Mouse (Mus musculus): ENCODE results near the gene Gm4871. TPM values are rescaled to one million over a fixed set of nuclear protein-coding genes. Genes with fewer than 3 reads are reported as not detected.
"Not testable (repeated sequence)": the region's sequence is repeated elsewhere in the genome, so short reads cannot be mapped to it uniquely, and the experiment has no call there.

Gene Gm4871
- not detected in 2 replicates for polyA plus RNA-seq (2016; fragmentation: Nextera tagmentation; extraction: Ambion mirVana)

DNA sequence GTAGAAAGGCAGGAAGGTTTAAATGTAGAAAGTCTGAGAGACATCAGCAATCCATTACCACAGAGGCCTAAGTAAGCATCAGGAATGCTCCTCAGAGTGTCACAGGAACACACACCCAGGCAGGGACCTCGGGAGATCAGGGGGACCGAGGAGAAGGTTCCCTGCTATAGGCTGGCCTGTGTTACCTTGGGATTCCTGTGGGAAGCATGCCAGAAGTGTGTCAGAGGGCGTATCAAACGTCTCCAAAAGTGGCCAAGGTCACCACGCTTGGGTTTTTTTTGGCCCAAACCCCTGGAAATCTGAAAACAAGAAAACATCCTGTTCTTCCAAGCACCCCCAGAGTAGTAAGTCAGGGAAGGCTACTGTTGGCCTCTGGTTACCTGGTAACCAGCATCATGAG is at the start of gene Gm4871:
TSS of gene Gm4871 (minus strand) at position 364 of the 400 bp plus-strand sequence.
- H3K9me3 ChIP-seq (replicated peaks); ATAC-seq (ENCODE audit: insufficient number of reproducible peaks, low FRiP score); H3K36me3 ChIP-seq; H3K4me2 ChIP-seq; H3K4me1 ChIP-seq (replicated peaks); H3K27me3 ChIP-seq (replicated peaks); H3K27ac ChIP-seq (ENCODE audit: poor library complexity, severe bottlenecking); H3K9ac ChIP-seq; H3K4me3 ChIP-seq: not testable (repeated sequence)
- WGBS, result 66% methylated on average over 5 of the region's 5 CpGs

DNA sequence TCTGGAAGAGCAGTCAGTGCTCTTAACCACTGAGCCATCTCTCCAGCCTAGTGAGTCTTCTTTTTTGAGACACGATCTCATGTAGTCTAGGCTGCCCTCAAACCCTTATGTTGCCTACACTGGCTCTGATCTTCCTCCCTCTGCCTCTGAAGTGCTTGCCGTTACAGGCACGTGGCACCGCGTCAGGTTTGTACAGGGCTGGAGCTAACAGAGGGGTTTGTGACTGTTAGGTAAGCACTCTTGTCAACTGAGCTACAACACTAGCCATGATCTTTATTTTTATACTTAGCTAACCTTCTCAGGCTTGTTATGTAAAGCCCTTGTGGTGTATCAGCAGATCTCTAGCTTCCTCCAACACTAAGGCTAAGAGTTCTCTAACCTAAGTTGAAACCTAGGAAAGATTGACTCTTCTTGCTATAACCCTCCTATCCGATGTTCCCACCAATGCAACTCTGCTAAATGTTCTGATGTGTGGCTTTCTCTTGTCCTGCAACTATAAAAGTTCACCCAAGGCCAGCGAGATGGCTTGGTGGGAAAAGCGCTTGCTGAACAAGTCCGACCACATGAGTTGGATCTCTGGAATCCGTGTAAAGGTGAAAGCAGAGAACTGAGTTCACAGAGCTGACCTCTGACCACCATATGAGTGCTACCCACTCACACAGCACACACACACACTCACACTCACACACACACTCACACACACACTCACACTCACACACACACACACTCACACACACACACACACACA is 49.5 kb upstream of the Gm4871 start:
- no peak overlapping the region for H3K9ac ChIP-seq
- no peak overlapping the region for H3K27ac ChIP-seq (ENCODE audit: poor library complexity, severe bottlenecking)
- H3K9me3 ChIP-seq (replicated peaks), result peaks cover 3% of the 10 kb centered on the region; the same call in 1 of the 2 replicates
- peaks cover 7% of the 10 kb centered on the region for H3K36me3 ChIP-seq
- H3K4me3 ChIP-seq, result no peak overlapping the region
- 89% methylated on average over 10 of the region's 10 CpGs for WGBS
- H3K4me2 ChIP-seq, result no peak overlapping the region
- peaks cover 11% of the 10 kb centered on the region for H3K4me1 ChIP-seq (replicated peaks)
- H3K27me3 ChIP-seq (replicated peaks), result no peaks in the 10 kb centered on the region
- ATAC-seq (ENCODE audit: insufficient number of reproducible peaks, low FRiP score), result no peak

DNA sequence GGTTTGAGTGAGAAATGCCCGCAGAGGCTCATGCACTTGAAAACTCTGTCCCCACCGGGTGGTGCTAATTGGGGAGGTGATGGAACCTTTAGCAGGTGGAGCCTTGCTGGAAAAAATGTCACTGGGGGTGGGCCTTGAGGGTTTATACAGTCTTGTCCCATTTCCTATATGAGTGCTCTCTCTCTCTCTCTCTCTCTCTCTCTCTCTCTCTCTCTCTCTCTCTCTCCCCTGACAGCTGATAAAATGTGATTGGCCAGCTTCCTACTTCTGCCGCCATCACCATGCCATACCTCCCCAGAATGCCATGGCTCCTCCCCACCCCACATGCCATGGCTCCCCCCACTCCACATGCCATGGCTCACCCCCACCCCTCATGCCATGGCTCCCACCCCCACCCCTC is 42.5 kb upstream of the Gm4871 start:
- no peak for ATAC-seq (ENCODE audit: insufficient number of reproducible peaks, low FRiP score)
- Histone ChIP-seq H3K27ac (ENCODE audit: poor library complexity, severe bottlenecking) (no peak overlapping the region), H3K4me3 (no peak overlapping the region)

DNA sequence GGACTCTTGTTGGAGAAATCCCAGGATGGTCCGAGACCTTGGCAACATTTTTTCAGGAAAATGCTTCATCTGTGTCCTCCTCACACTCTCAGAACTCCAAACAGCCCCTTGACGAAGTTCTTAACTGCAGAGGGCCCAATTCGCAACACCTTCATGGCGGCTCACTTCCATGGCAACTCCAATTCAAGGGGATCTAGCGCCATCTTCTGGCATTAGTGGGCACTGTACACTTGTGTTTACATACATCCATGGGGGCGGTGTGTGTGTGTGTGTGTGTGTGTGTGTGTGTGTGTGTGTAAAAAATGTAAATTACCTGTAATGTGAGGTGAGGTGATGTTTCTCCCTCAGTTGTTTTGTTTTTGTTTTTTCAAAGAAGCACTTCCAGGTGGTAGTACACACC is 38.8 kb upstream of the Gm4871 start:
- Histone ChIP-seq H3K27me3 (replicated peaks) (no peaks in the 10 kb centered on the region), H3K27ac (ENCODE audit: poor library complexity, severe bottlenecking) (no peak overlapping the region), H3K4me3 (no peak overlapping the region), H3K36me3 (no peaks in the 10 kb centered on the region), H3K9ac (no peak overlapping the region), H3K9me3 (replicated peaks) (no peaks in the 10 kb centered on the region; the same call in 1 of the 2 replicates), H3K4me1 (replicated peaks) (no peaks in the 10 kb centered on the region), H3K4me2 (no peak overlapping the region)
- 47% methylated on average over 6 of the region's 6 CpGs for WGBS
- ATAC-seq (ENCODE audit: insufficient number of reproducible peaks, low FRiP score), result no peak

More for the DNA sequence above, 42.5 kb upstream of the Gm4871 start:
- no peaks in the 10 kb centered on the region for H3K27me3 ChIP-seq (replicated peaks)
- H3K4me1 ChIP-seq (replicated peaks), result no peaks in the 10 kb centered on the region
- H3K4me2 ChIP-seq, result no peak overlapping the region
- H3K36me3 ChIP-seq, result no peaks in the 10 kb centered on the region
- H3K9me3 ChIP-seq (replicated peaks), result no peaks in the 10 kb centered on the region; the same call in 1 of the 2 replicates
- no peak overlapping the region for H3K9ac ChIP-seq
- 54% methylated on average over 3 of the region's 3 CpGs for WGBS

DNA sequence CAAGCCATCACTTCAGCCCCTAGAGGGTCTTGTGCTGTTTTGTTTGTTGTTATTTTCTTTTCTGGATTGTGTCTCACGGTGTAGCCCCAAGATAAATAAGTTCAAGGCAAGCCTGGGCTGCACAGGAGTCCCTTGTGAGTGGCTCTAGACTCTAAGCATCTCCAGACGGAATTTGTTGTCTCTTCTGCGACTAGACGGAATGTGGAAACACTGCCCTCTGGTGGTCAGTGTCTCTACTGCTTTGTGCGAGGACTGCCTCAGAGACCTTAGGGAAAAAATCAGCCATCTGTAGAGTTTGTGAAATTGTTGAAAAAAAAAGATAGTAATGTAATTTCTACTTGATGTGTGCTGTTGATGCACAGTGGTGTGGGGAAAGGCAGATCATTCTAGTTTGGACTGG is 37.2 kb upstream of the Gm4871 start:
- Histone ChIP-seq H3K27me3 (replicated peaks) (no peaks in the 10 kb centered on the region), H3K9me3 (replicated peaks) (no peaks in the 10 kb centered on the region; the same call in 1 of the 2 replicates), H3K4me2 (no peak overlapping the region), H3K4me1 (replicated peaks) (no peaks in the 10 kb centered on the region), H3K4me3 (no peak overlapping the region), H3K9ac (no peak overlapping the region), H3K36me3 (no peaks in the 10 kb centered on the region), H3K27ac (ENCODE audit: poor library complexity, severe bottlenecking) (no peak overlapping the region)
- ATAC-seq (ENCODE audit: insufficient number of reproducible peaks, low FRiP score), result no peak
- WGBS, result under 1% methylated on average over 5 of the region's 5 CpGs

DNA sequence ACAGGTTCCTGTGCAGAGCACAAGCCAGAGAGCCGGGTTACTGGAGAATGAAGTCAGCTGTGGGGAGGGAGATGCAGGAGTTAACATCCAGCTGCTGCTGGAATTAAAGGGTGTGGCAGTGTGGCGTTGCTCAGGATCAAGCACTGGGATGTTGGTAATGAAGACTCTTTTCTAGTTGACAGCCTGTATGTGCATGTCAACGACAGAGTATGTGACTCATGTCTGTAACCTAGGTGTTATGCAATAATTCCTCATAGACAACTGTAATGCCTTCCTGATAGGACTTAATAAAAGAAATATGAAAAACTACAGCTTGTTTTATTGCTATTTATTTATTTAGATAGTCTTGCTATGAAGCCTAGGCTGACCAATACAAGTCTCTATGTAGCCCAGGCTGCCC is 36.3 kb upstream of the Gm4871 start:
- ATAC-seq (ENCODE audit: insufficient number of reproducible peaks, low FRiP score), result no peak
- WGBS, result 50% methylated on average over 3 of the region's 3 CpGs

DNA sequence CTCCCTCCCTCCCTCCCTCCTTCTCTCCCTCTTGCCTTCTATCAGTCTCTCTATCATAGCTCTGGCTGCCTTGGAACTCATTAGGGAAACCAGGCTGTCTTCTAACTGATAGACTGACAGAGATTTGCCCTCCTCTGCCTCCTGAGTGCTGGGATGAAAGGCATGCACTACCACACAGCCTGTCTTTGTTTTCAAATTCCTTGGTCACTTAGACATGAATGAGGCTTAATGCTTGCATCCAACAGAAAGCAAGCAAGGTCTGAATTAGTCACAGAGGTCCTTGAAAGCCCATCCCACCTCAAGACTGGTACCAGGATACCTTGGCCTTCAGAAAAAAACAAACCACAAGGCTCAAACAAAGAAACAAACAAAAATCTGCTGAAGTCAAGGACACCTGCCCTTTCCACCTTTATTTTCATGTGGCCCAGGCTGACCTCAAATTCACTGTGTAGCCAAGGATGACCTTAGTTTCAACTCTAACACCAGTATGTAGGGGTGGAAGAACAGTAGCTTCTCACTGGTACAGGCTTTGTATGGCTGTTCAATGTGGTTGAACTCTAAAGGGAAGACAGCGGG is 32.3 kb upstream of the Gm4871 start:
- H3K4me1 ChIP-seq (replicated peaks), result no peaks in the 10 kb centered on the region
- no peaks in the 10 kb centered on the region for H3K27me3 ChIP-seq (replicated peaks)
- H3K4me2 ChIP-seq, result no peak overlapping the region
- no peaks in the 10 kb centered on the region for H3K36me3 ChIP-seq
- H3K27ac ChIP-seq (ENCODE audit: poor library complexity, severe bottlenecking), result no peak overlapping the region
- H3K9ac ChIP-seq, result no peak overlapping the region
- 76% methylated on average over 1 of the region's 1 CpGs for WGBS
- no peaks in the 10 kb centered on the region for H3K9me3 ChIP-seq (replicated peaks)
- no peak for ATAC-seq (ENCODE audit: insufficient number of reproducible peaks, low FRiP score)
- no peak overlapping the region for H3K4me3 ChIP-seq

More for the DNA sequence above, 36.3 kb upstream of the Gm4871 start:
- Histone ChIP-seq H3K4me3 (no peak overlapping the region), H3K4me1 (replicated peaks) (no peaks in the 10 kb centered on the region), H3K9me3 (replicated peaks) (no peaks in the 10 kb centered on the region; the same call in 1 of the 2 replicates), H3K36me3 (no peaks in the 10 kb centered on the region), H3K27ac (ENCODE audit: poor library complexity, severe bottlenecking) (no peak overlapping the region), H3K27me3 (replicated peaks) (no peaks in the 10 kb centered on the region), H3K4me2 (no peak overlapping the region), H3K9ac (no peak overlapping the region)

DNA sequence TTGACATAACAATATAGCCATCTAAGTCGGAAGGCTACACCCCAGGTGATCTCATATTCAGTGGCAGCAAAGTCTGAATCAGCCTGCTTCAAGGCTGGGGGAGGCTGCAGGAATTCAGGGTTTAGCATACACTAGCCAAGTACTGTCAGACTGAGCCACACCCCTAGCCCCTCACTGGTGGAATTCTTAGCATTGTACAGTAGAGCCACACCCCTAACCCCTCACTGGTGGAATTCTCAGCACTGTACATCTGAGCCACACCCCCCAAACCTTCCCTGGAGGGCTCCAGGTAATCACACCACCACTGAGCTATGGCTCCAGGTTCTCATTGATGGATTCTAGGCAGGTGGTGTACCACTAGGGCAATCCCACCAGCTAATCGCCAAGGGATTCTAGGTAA is 27.0 kb upstream of the Gm4871 start:
- H3K4me2 ChIP-seq, result no peak overlapping the region
- no peak overlapping the region for H3K4me3 ChIP-seq
- no peak overlapping the region for H3K9ac ChIP-seq
- no peaks in the 10 kb centered on the region for H3K27me3 ChIP-seq (replicated peaks)
- H3K27ac ChIP-seq (ENCODE audit: poor library complexity, severe bottlenecking), result no peak overlapping the region
- WGBS, result 74% methylated on average over 2 of the region's 2 CpGs
- H3K9me3 ChIP-seq (replicated peaks), result no peaks in the 10 kb centered on the region
- no peaks in the 10 kb centered on the region for H3K4me1 ChIP-seq (replicated peaks)
- no peak for ATAC-seq (ENCODE audit: insufficient number of reproducible peaks, low FRiP score)
- no peaks in the 10 kb centered on the region for H3K36me3 ChIP-seq

DNA sequence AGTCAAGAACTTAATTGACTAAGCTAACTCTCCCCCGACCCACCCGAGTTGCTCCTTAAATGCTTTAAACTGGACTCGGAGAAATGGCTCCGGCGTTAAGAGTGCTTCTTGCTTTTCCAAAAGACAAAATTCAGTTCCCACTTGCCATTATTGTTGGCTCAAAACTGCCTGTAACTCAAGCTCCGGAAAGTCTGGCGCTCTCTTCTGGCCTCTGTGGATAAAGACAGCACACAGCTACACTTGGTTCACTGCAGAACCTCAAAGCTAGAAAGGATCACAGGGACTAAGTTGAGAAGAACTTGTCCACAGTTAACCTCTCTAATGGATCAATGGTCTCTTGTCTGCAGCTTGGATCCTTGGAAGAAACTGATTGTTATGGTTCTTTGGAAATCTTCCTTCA is 26.2 kb upstream of the Gm4871 start:
- Histone ChIP-seq H3K9me3 (replicated peaks) (no peaks in the 10 kb centered on the region), H3K36me3 (no peaks in the 10 kb centered on the region), H3K27me3 (replicated peaks) (no peaks in the 10 kb centered on the region), H3K4me3 (no peak overlapping the region), H3K9ac (no peak overlapping the region), H3K4me1 (replicated peaks) (no peaks in the 10 kb centered on the region), H3K27ac (ENCODE audit: poor library complexity, severe bottlenecking) (no peak overlapping the region), H3K4me2 (no peak overlapping the region)
- WGBS, result 81% methylated on average over 7 of the region's 7 CpGs
- ATAC-seq (ENCODE audit: insufficient number of reproducible peaks, low FRiP score), result no peak

DNA sequence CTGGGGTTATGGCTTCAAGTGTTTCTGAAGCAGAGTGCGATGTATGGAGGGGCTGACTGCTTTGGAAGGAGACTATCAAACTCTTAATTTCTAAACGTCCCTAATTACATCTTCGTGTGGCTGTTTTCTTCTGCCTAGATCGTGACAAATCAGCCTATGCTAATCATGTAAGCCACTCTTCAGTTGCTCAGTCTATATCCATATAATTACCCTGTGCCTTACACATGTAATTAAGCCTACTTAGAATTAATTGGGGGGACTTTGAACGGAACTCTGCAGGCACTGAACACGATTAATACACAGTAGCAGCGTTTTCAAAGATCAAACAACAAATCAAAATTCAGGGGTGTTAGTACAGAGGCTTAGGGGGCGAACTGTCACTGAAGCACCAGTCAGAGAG is 25.4 kb upstream of the Gm4871 start:
- Histone ChIP-seq H3K9ac (no peak overlapping the region), H3K4me2 (no peak overlapping the region), H3K4me1 (replicated peaks) (no peaks in the 10 kb centered on the region), H3K27me3 (replicated peaks) (no peaks in the 10 kb centered on the region), H3K4me3 (no peak overlapping the region), H3K36me3 (no peaks in the 10 kb centered on the region), H3K27ac (ENCODE audit: poor library complexity, severe bottlenecking) (no peak overlapping the region), H3K9me3 (replicated peaks) (no peaks in the 10 kb centered on the region)
- no peak for ATAC-seq (ENCODE audit: insufficient number of reproducible peaks, low FRiP score)
- 80% methylated on average over 8 of the region's 8 CpGs for WGBS

DNA sequence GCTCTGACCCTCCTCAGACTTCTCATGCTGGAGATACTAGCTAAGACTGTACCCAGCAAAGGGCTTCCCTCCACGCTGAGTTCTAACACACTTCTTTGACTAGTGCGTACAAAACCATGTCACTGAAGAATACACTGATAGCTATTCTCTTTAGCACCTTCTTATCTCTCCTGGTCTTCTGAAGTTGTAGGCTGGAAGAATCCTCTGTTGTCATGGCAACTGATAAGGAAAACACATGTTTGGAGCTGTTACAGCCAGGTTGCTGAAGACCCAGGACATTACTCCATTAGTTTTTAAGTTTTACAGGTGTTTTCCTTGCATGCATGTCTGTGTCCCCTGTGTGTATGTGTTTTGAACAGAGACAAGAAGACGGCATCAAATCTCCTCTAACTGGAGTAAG is 21.6 kb upstream of the Gm4871 start:
- H3K4me3 ChIP-seq; H3K4me2 ChIP-seq; H3K9me3 ChIP-seq (replicated peaks): not testable (repeated sequence)

More for the DNA sequence above, 21.6 kb upstream of the Gm4871 start:
- H3K27ac ChIP-seq (ENCODE audit: poor library complexity, severe bottlenecking); ATAC-seq (ENCODE audit: insufficient number of reproducible peaks, low FRiP score); H3K9ac ChIP-seq; H3K4me1 ChIP-seq (replicated peaks); H3K27me3 ChIP-seq (replicated peaks); H3K36me3 ChIP-seq: not testable (repeated sequence)
- 24% methylated on average over 3 of the region's 3 CpGs for WGBS
